Comparison of ENCODE assay signal across 10 mouse cellular contexts in genomic region chr8:100850822-100851437, GRCm38 (mm10).
A peak's percentile ranks its signal among the peaks of the same experiment; 100 is the strongest.
DNase-seq lines count a peak whose midpoint lies in the region; ATAC-seq and TF ChIP-seq lines count a peak whose summit lies in the region.
"Had no signal": no experiment of that assay in that cellular context is flagged by ENCODE, and none has a peak within 500 bp of the region (broad histone marks: within the 10 kb centered on the region; RNA-seq: fewer than 3 reads in every experiment).

No protein-coding gene starts in this region.

- peak; percentile 77; the same call in 1 of the 2 replicates for TF ChIP-seq CTCF in brain, embryonic 14.5 days (IDR thresholded peaks at IDR 0.05; ENCODE audit: borderline replicate concordance, extremely low read depth, insufficient read depth, insufficient read length)

- no peak overlapping the region for H3K4me3 ChIP-seq in forebrain, embryonic 15.5 days
- no peak overlapping the region for H3K4me3 ChIP-seq in midbrain, embryonic 11.5 days (ENCODE audit: low read depth, low read length)
- H3K4me3 ChIP-seq: erythroblast, embryonic 14.5 days; myocyte had no signal

- peak; percentile 55; the same call in 1 of the 2 replicates for ATAC-seq in forebrain, embryonic 15.5 days (replicated peaks)
- ATAC-seq in midbrain, embryonic 11.5 days (ENCODE audit: low FRiP score), result peak; percentile 75; the same call in 1 of the 2 replicates
- no peak for ATAC-seq in monocyte, adult 5-6 weeks (replicated peaks; ENCODE audit: insufficient number of reproducible peaks, low FRiP score, low TSS enrichment, poor library complexity, severe bottlenecking)

- TF ChIP-seq POLR2A in brain, embryonic 14.5 days (IDR thresholded peaks at IDR 0.05; ENCODE audit: borderline replicate concordance, extremely low read depth, insufficient read depth, insufficient read length, poor library complexity, severe bottlenecking), result no peak

- no peak overlapping the region for H3K4me2 ChIP-seq in forebrain, embryonic 15.5 days (replicated peaks)
- H3K4me2 ChIP-seq in midbrain, embryonic 11.5 days, result no peak overlapping the region

- DNase-seq in ovary, postnatal 10 days (ENCODE audit: low spot score), result peak; percentile 9
- no peak for DNase-seq in ovary, postnatal 36 days (ENCODE audit: low spot score)
- peak; percentile 78 for DNase-seq in brain, embryonic 14.5 days (ENCODE audit: low read depth)
- peak; percentile 56 for DNase-seq in layer of hippocampus, adult 9-10 months (ENCODE audit: low spot score)
- DNase-seq in midbrain, embryonic 11.5 days (ENCODE audit: low spot score, missing footprints), result peak; percentile 95
- DNase-seq in natural killer cell, adult 2 months (ENCODE audit: low spot score in 2 of 2), result no peak

- no peak overlapping the region for H3K9ac ChIP-seq in forebrain, embryonic 15.5 days (replicated peaks)
- no peak overlapping the region for H3K9ac ChIP-seq in midbrain, embryonic 11.5 days (ENCODE audit: low read length)

- no peaks in the 10 kb centered on the region for H3K36me3 ChIP-seq in forebrain, embryonic 15.5 days
- H3K36me3 ChIP-seq in midbrain, embryonic 11.5 days (ENCODE audit: control insufficient read depth, insufficient read depth, low read length), result no peaks in the 10 kb centered on the region

- H3K4me1 ChIP-seq in forebrain, embryonic 15.5 days, result no peaks in the 10 kb centered on the region
- no peaks in the 10 kb centered on the region for H3K4me1 ChIP-seq in midbrain, embryonic 11.5 days (ENCODE audit: control insufficient read depth, insufficient read depth, low read length)

- H3K27me3 ChIP-seq in forebrain, embryonic 15.5 days, result no peaks in the 10 kb centered on the region
- no peaks in the 10 kb centered on the region for H3K27me3 ChIP-seq in midbrain, embryonic 11.5 days (ENCODE audit: control insufficient read depth, insufficient read depth, low read length)

- no peaks in the 10 kb centered on the region for H3K9me3 ChIP-seq in forebrain, embryonic 15.5 days
- H3K9me3 ChIP-seq in midbrain, embryonic 11.5 days (ENCODE audit: control insufficient read depth, low read length), result no peaks in the 10 kb centered on the region

- no peak overlapping the region for H3K27ac ChIP-seq in forebrain, embryonic 15.5 days (replicated peaks)
- no peak overlapping the region for H3K27ac ChIP-seq in midbrain, embryonic 11.5 days (ENCODE audit: low read depth, low read length)

- 42% methylated on average over 2 of the region's 2 CpGs for WGBS in forebrain, embryonic 15.5 days
- 47% methylated on average over 2 of the region's 2 CpGs for WGBS in midbrain, embryonic 11.5 days

Comparison
In these comparisons a context has a peak if more than half of its experiments do, and no peak if none do; other contexts are left out.
1. DNase-seq: peak in ovary, postnatal 10 days (single experiment), brain, embryonic 14.5 days (single experiment), layer of hippocampus, adult 9-10 months (single experiment) and midbrain, embryonic 11.5 days (single experiment); none in ovary, postnatal 36 days (single experiment) and natural killer cell, adult 2 months (0 of 2).